Mouse (Mus musculus) forebrain, embryonic 12.5 days (tissue): ENCODE data around the gene Polr3f. TPM values are rescaled to one million over a fixed set of nuclear protein-coding genes. Genes with fewer than 3 reads are reported as not detected.

ENCODE experiments used
- ATAC-seq: fragments of 200-750 bp; cut with Nextera tagmentation; 2 replicates; pipeline ENCODE4 v1.8.0; 2017; ENCODE audit warnings: moderate TSS enrichment; ENCODE audit not compliant: low FRiP score
- H3K27ac ChIP-seq: fragments of 300-500 bp; sonication (generic); 2 replicates; pipeline ENCODE4 v1.5.1; 2016; ENCODE audit warnings: mild to moderate bottlenecking
- H3K27me3 ChIP-seq: fragments of 300-500 bp; sonication (generic); 2 replicates; pipeline ENCODE4 v1.6.1; 2016; ENCODE audit warnings: mild to moderate bottlenecking
- H3K36me3 ChIP-seq: fragments of 300-500 bp; sonication (generic); replicated peaks from 2 replicates; pipeline ENCODE4 v1.6.1; 2016; ENCODE audit warnings: mild to moderate bottlenecking
- H3K4me1 ChIP-seq: fragments of 300-500 bp; sonication (generic); 2 replicates; pipeline ENCODE4 v1.6.1; 2016
- H3K4me2 ChIP-seq: fragments of 300-500 bp; sonication (generic); 2 replicates; pipeline ENCODE4 v1.6.1; 2016; ENCODE audit warnings: mild to moderate bottlenecking, moderate library complexity
- H3K4me3 ChIP-seq: fragments of 300-500 bp; sonication (generic); replicated peaks from 2 replicates; pipeline ENCODE4 v1.5.1; 2016; ENCODE audit warnings: mild to moderate bottlenecking
- H3K9ac ChIP-seq: fragments of 300-500 bp; sonication (generic); 2 replicates; pipeline ENCODE4 v1.6.1; 2016; ENCODE audit warnings: mild to moderate bottlenecking
- H3K9me3 ChIP-seq: fragments of 300-500 bp; sonication (generic); 2 replicates; pipeline ENCODE4 v1.6.1; 2016
- WGBS: fragments of 180-500 bp; shearing (Covaris S2); methylation state at CpG from one replicate; pipeline ENCODE4 v1.1.7; 2016; 5-methylcytosine and 5-hydroxymethylcytosine counted together
- polyA plus RNA-seq: library from polyadenylated mRNA; unstranded; fragments of >200 nt; fragmentation: Nextera tagmentation; extraction: Ambion mirVana; gene quantifications from 2 replicates; pipeline ENCODE4 v1.2.1, GENCODE M21; 2016

Polr3f gene
- polyA plus RNA-seq, result 38.9 and 39.5 TPM in 2 replicates

DNA sequence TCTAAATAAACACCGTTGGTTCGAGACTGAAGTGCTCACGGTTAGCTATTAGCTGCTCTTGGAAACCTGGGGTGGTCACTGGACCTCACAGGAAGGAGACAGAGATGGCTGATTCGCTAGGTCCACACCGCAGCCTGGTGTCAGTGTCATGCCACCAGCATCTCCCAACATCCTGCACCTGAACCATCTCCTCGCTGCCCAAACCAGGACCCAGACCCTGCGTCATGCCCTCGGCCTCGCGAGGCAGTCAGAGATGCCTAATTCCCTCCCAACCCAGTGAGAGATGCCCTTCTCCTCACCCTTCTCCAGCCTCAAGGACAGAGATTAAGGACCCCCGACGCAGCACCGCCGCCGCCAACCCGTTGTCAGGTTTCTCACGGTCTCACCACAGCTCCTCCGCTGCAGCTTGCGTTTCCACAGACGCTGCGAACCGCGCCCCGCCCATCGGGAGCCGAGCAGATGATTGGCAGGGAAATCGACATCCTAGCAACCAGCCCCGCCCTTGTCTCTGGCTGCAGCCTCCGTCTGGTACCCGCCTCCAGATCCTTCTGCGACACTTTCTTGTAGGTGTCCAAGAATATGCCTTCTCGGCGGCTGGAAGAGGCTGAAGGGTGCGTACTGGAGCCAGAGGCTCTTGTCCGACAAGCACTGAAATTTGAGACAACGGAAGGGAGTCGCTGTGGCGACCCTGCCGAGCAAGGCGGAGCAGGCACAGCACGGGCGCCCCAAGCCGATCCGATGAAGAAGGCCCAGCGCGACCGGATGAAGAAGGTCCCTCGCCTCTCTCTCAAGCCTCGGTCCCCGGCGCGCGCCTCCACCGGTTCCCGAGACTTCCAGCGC is at the start of gene Polr3f, which contains the start of gene Dzank1:
Gene Polr3f, plus strand, starts transcription at position 738 of the 840 bp plus-strand sequence.
Gene Dzank1, minus strand, starts transcription at position 434 of the 840 bp plus-strand sequence.
- Histone ChIP-seq H3K4me2 (peak within 1 kb of the TSS; percentile 82), H3K4me3 (peak within 1 kb of the TSS; percentile 94), H3K9ac (peak within 1 kb of the TSS; percentile 90), H3K36me3 (peaks cover 8% of the 10 kb centered on the region; the same call in 1 of the 2 replicates), H3K27me3 (0 out of 2 replicates have a peak, but pooled peaks cover 4% of the 10 kb centered on the region), H3K4me1 (peaks cover 15% of the 10 kb centered on the region), H3K27ac (peak within 1 kb of the TSS; percentile 94), H3K9me3 (no peaks in the 10 kb centered on the region)
- WGBS, result 1% methylated on average over 56 of the region's 56 CpGs
- peak; percentile 98 for ATAC-seq

DNA sequence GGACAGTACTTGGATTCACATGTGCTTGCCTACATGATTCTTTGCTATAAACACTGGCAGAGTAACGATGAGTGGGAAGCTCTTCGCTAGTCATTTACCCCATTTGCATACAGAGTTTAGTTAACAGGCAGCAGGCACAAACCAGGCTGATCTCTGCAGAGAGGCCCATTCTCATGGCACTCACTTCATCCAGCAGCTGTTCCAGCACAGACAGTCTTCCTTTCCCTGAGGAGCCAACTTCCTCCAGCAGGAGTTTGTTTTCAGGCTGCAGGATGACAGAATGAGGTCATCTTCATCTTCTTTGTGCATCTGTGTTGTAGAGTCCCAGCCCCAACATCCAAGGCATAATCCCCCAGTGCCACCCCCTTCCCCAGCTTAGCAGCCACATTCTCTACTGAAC is 48.1 kb upstream of the Polr3f start:
- H3K27ac ChIP-seq, result no peak overlapping the region
- H3K4me3 ChIP-seq, result no peak overlapping the region
- no peaks in the 10 kb centered on the region for H3K9me3 ChIP-seq
- no peaks in the 10 kb centered on the region for H3K27me3 ChIP-seq
- 89% methylated on average over 2 of the region's 2 CpGs for WGBS
- no peak overlapping the region for H3K9ac ChIP-seq
- ATAC-seq, result no peak
- H3K4me1 ChIP-seq, result no peaks in the 10 kb centered on the region
- H3K36me3 ChIP-seq, result no peaks in the 10 kb centered on the region
- no peak overlapping the region for H3K4me2 ChIP-seq

DNA sequence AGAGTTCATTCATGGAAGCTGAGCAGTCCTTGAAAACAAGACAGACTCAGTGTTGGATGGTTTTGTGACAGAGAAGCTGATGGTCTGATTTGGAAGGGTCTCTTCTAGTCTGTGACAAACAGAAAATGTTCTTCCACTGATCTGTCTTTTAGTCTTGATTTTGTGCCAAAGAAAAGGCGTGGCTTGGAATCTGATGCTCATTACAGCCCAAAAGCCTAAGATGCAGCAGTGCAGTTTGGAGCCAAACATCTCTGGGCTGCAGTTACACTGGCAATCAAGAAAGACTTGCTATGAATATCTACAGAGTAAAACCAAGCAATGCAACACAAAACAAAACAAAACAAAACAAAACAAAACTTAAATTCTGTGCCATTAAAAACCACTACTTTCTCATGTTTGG is 43.4 kb upstream of the Polr3f start:
- ATAC-seq, result no peak
- Histone ChIP-seq H3K27ac (no peak overlapping the region), H3K9me3 (no peaks in the 10 kb centered on the region), H3K27me3 (no peaks in the 10 kb centered on the region), H3K9ac (no peak overlapping the region), H3K36me3 (no peaks in the 10 kb centered on the region), H3K4me2 (no peak overlapping the region), H3K4me3 (no peak overlapping the region), H3K4me1 (no peaks in the 10 kb centered on the region)
- 71% methylated on average over 1 of the region's 1 CpGs for WGBS

DNA sequence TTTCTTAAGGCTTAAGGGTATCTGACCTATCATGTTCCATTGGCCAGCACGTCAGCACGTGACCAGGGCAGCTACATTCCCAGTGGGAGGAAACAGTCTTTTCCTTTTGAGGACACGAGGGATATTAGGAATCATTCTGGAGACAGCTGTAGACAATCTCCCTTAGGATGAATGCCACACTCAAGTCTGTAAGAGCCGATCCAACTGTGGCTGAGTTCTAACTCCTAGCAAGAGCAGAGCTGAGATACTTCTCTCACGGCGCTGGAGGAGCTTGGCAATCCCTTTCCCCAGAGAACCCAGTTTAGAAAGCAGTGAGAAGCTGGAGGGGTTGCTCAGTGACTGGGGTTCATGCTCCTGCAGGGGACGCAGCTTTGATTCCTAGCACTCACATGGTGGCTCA is 42.1 kb upstream of the Polr3f start:
- Histone ChIP-seq H3K27ac (no peak overlapping the region), H3K27me3 (no peaks in the 10 kb centered on the region), H3K9me3 (no peaks in the 10 kb centered on the region), H3K4me1 (no peaks in the 10 kb centered on the region), H3K9ac (no peak overlapping the region), H3K4me2 (no peak overlapping the region), H3K4me3 (no peak overlapping the region), H3K36me3 (no peaks in the 10 kb centered on the region)
- 85% methylated on average over 7 of the region's 7 CpGs for WGBS
- no peak for ATAC-seq

DNA sequence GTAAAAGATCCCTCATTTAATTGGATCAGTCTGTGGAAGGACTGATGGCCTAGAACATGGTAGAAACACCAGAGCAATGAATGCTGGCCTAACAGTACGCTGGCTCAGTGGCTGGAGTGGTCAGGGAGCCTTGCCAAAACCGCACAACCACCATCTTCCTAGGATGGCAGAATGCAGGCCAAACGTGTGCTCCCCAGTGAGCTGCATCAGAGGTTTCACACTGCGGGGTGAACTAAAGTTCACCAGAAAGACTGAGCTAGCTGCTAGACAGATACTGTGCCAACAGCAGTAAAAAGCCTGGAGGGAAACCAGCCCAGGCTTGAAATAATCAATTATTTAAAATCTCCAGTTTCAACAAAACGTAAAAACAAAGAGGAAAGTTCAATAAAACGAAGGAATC is 40.0 kb upstream of the Polr3f start:
- no peaks in the 10 kb centered on the region for H3K27me3 ChIP-seq
- no peak for ATAC-seq
- H3K9ac ChIP-seq, result no peak overlapping the region
- no peak overlapping the region for H3K27ac ChIP-seq
- H3K36me3 ChIP-seq, result no peaks in the 10 kb centered on the region
- no peaks in the 10 kb centered on the region for H3K4me1 ChIP-seq
- no peak overlapping the region for H3K4me2 ChIP-seq
- no peaks in the 10 kb centered on the region; the same call in 1 of the 2 replicates for H3K9me3 ChIP-seq
- H3K4me3 ChIP-seq, result no peak overlapping the region
- WGBS, result 80% methylated on average over 6 of the region's 6 CpGs

DNA sequence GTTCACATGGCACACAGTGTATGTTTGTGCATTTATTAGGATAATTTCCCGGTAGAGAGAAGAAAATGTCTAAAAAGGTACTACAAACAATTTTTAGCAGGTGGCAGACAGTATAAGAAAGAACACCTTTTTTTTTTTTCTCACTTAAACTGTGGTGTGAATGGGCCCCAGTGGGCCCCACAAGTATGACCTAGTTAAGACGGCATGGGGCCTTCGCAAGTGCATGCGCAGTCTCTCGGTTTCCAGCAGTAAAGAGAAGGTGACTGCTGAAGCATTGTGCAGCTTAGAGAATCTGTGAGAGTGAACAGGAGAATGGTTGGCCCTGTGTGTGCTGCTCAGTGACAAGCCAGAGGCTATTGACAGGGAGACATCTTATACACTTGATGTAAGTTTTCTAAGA is 38.2 kb upstream of the Polr3f start:
- WGBS, result 92% methylated on average over 5 of the region's 5 CpGs
- Histone ChIP-seq H3K27ac (no peak overlapping the region), H3K9ac (no peak overlapping the region), H3K4me1 (no peaks in the 10 kb centered on the region), H3K4me2 (no peak overlapping the region), H3K9me3 (no peaks in the 10 kb centered on the region; the same call in 1 of the 2 replicates), H3K4me3 (no peak overlapping the region), H3K27me3 (no peaks in the 10 kb centered on the region), H3K36me3 (no peaks in the 10 kb centered on the region)
- ATAC-seq, result no peak

DNA sequence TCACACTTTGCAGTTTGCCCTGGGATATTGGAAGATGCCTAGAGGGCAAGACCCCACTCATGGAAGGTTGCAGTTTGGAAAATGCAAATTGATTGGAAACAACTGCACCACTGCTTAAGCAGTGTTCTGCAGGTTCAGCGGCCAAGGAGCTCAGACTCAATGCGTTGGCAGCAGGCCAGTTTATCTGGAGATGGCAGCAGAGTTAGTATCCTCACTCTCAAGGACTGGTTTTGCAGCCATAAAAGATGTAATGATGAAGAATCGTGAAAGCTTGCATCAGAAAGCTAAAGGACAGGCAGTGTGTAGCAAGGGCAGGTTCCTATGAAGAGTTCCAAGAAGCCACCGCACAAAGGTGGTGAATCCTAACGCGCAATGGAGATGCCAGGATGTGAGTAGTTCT is 25.4 kb upstream of the Polr3f start:
- Histone ChIP-seq H3K9ac (no peak overlapping the region), H3K36me3 (no peaks in the 10 kb centered on the region)
- 91% methylated on average over 6 of the region's 6 CpGs for WGBS

DNA sequence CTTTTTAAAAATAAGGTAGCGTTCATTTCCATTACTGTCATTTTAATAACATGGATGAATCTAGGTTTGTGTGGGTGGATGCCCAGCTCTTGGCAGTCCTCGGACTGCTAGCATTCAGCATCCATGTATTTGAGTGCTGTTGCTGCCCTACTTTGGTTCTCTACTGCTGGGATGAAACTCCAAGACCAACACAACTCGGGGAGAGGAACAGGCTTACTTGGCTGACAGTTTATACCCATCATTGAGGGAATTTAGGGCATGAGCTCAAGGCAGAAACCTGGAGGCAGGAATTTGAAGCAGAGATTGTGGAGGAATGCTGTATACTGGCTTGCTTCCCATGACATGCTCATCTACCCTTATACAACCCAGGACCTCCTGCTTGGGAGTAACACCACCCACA is 12.9 kb upstream of the Polr3f start:
- 83% methylated on average over 3 of the region's 3 CpGs for WGBS
- H3K9ac ChIP-seq, result no peak overlapping the region
- no peak overlapping the region for H3K4me3 ChIP-seq
- no peaks in the 10 kb centered on the region for H3K27me3 ChIP-seq
- no peak overlapping the region for H3K27ac ChIP-seq
- H3K4me1 ChIP-seq, result no peaks in the 10 kb centered on the region
- H3K4me2 ChIP-seq, result no peak overlapping the region
- no peaks in the 10 kb centered on the region for H3K36me3 ChIP-seq
- no peaks in the 10 kb centered on the region for H3K9me3 ChIP-seq
- ATAC-seq, result no peak

More for the DNA sequence above, 25.4 kb upstream of the Polr3f start:
- Histone ChIP-seq H3K4me2 (no peak overlapping the region), H3K27ac (no peak overlapping the region), H3K9me3 (no peaks in the 10 kb centered on the region), H3K4me1 (no peaks in the 10 kb centered on the region), H3K27me3 (no peaks in the 10 kb centered on the region), H3K4me3 (no peak overlapping the region)
- no peak for ATAC-seq

DNA sequence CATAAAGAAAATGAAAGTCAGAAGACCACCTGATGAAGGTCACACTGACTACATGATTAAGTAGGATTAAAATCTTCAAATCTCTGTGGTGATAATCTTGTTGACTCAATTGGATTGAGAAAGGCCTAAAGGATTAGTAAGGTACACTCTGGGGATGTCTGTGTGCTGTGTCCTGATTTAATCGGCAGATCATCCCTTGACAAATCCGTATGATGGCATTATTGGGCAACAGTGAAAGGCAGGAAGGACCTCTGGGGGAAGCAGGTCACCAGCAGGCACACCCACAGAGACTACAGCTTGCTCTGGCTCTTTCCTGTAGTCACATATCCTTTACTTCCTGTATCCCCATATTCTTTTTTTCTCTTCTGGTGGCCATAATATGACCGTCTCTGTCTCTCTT is 7.7 kb upstream of the Polr3f start:
- no peak for ATAC-seq
- H3K27ac ChIP-seq, result no peak overlapping the region
- H3K4me2 ChIP-seq, result no peak overlapping the region
- no peaks in the 10 kb centered on the region for H3K27me3 ChIP-seq
- WGBS, result 63% methylated on average over 3 of the region's 3 CpGs
- no peaks in the 10 kb centered on the region for H3K36me3 ChIP-seq
- H3K9ac ChIP-seq, result no peak overlapping the region
- no peaks in the 10 kb centered on the region for H3K9me3 ChIP-seq
- H3K4me1 ChIP-seq, result no peaks in the 10 kb centered on the region
- H3K4me3 ChIP-seq, result no peak overlapping the region

DNA sequence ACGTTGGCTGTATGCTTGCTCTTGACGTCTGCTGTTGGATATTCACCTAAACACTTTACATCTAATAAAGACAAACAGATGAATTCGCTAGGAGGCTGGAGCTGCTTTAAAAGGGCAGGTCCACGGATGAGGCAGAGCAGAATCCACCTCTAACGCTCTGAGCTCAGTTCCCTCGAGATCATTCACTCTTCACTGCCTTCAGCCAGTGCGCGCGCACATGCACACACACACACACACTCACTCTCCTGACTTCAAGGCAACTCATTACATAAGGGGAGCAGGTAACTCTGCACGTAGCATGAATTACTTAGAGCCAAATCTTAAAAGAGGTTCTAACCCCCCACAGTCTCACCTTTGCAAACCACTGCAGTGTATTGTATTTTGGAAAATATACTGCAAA is 1.7 kb upstream of the Polr3f start:
- Histone ChIP-seq H3K36me3 (peaks cover 3% of the 10 kb centered on the region; the same call in 1 of the 2 replicates), H3K27me3 (0 out of 2 replicates have a peak, but pooled peaks cover 4% of the 10 kb centered on the region), H3K9me3 (no peaks in the 10 kb centered on the region), H3K27ac (no peak overlapping the region), H3K4me1 (peaks cover 15% of the 10 kb centered on the region), H3K4me3 (no peak overlapping the region), H3K9ac (no peak overlapping the region), H3K4me2 (no peak overlapping the region)
- no peak for ATAC-seq
- WGBS, result 59% methylated on average over 10 of the region's 10 CpGs

DNA sequence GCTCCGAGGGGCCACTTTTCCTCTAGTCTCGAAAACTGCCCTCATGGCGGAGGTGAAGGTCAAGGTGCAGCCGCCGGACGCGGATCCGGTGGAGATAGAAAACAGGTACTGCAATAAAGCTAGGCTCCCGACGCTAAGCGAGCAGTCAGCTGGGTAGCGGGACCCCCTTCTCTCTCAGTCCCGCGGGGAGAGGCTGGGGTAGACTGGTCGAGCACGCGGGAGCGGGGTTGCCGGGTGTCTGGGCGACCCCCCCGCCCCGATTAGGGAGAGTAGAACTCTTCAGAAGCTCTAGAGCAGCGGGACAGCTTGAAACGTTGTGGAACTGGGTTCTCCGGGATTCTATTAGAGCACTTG is 280 bp downstream of the Polr3f start:
- peak; percentile 59 for ATAC-seq
- WGBS, result under 1% methylated on average over 25 of the region's 25 CpGs
- Histone ChIP-seq H3K4me2 (peak overlapping the region; percentile 82), H3K9me3 (no peaks in the 10 kb centered on the region), H3K4me3 (peak overlapping the region; percentile 94), H3K36me3 (peaks cover 11% of the 10 kb centered on the region), H3K9ac (peak overlapping the region; percentile 90), H3K27me3 (0 out of 2 replicates have a peak, but pooled peaks cover 4% of the 10 kb centered on the region), H3K27ac (peak overlapping the region; percentile 94), H3K4me1 (peaks cover 15% of the 10 kb centered on the region)

DNA sequence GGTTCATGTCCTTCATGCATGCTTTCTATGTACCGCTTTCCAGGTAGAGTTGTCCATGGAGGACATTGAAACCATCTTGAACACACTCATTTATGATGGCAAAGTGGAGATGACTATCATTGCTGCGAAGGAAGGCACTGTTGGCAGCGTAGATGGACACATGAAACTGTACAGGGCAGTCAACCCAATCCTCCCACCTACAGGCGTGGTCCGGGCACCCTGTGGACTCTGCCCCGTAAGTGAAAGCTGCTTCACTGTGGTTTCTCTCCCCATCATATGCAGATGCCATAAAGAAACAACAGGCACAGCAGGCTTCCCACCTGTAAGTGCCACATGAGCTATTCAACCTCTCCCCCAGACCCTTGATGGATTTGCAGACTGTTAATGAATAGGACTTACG is 9.6 kb downstream of the Polr3f start:
- Histone ChIP-seq H3K9ac (no peak overlapping the region), H3K9me3 (0 out of 2 replicates have a peak, but pooled peaks cover 2% of the 10 kb centered on the region), H3K36me3 (peaks cover 85% of the 10 kb centered on the region), H3K27me3 (no peaks in the 10 kb centered on the region), H3K4me2 (no peak overlapping the region), H3K4me3 (no peak overlapping the region), H3K4me1 (no peaks in the 10 kb centered on the region), H3K27ac (no peak overlapping the region)
- no peak for ATAC-seq
- WGBS, result 95% methylated on average over 7 of the region's 7 CpGs

DNA sequence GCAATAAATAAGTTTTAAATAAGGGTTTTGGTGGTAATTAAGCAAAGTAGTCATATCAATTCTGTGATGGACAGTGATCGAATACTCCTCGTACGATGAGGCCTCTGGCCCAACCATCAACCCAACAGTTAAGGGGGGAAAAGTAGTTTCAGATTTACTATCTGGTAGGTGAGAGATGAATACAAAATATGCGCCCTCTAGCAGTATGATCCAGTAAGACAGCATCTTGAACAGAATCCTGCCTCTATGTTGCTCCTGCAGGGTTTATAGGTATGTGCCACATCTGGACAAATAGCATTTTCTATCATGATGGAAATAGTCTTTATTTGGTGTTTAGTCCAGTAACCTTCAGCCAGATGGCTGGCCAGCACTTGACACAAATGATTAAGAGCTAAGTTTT is 13.7 kb downstream of the Polr3f start:
- Histone ChIP-seq H3K4me1 (no peaks in the 10 kb centered on the region), H3K27me3 (no peaks in the 10 kb centered on the region), H3K9me3 (no peaks in the 10 kb centered on the region), H3K4me3 (no peak overlapping the region), H3K4me2 (no peak overlapping the region), H3K36me3 (peaks cover 84% of the 10 kb centered on the region), H3K9ac (no peak overlapping the region), H3K27ac (no peak overlapping the region)
- ATAC-seq, result no peak
- 87% methylated on average over 4 of the region's 4 CpGs for WGBS
